Mouse (Mus musculus) liver, embryonic 11.5 days (tissue): ENCODE data around the gene Gp2. TPM values are rescaled to one million over a fixed set of nuclear protein-coding genes. Genes with fewer than 3 reads are reported as not detected.
A peak's percentile ranks its signal among the peaks of the same experiment; 100 is the strongest.

Experiments used
- ATAC-seq: fragments of 200-750 bp; cut with Nextera tagmentation; replicated peaks from 2 replicates; pipeline ENCODE4 v1.8.0; 2017; ENCODE audit warnings: moderate number of reproducible peaks, mild to moderate bottlenecking, moderate TSS enrichment, moderate library complexity; ENCODE audit not compliant: low FRiP score
- DNase-seq: peaks from one replicate; pipeline ENCODE4 v3.0.0-alpha.2; 2017; ENCODE audit warnings: low spot score
- H3K27ac ChIP-seq: fragments of 300-500 bp; sonication (generic); 2 replicates; pipeline ENCODE4 v1.5.1; 2014; ENCODE audit warnings: mild to moderate bottlenecking, low read depth, low read length, control low read depth
- H3K27me3 ChIP-seq: fragments of 300-500 bp; sonication (generic); replicated peaks from 2 replicates; pipeline ENCODE4 v1.6.1; 2014; ENCODE audit warnings: low read length, mixed read lengths; ENCODE audit not compliant: control insufficient read depth, insufficient read depth
- H3K36me3 ChIP-seq: fragments of 300-500 bp; sonication (generic); 2 replicates; pipeline ENCODE4 v1.6.1; 2014; ENCODE audit warnings: mild to moderate bottlenecking, low read length, moderate library complexity, mixed read lengths; ENCODE audit not compliant: control insufficient read depth, insufficient read depth
- H3K4me1 ChIP-seq: fragments of 300-500 bp; sonication (generic); replicated peaks from 2 replicates; pipeline ENCODE4 v1.6.1; 2014; ENCODE audit warnings: low read length, mixed read lengths; ENCODE audit not compliant: control insufficient read depth, insufficient read depth
- H3K4me2 ChIP-seq: fragments of 300-500 bp; sonication (generic); 2 replicates; pipeline ENCODE4 v1.6.1; 2014; ENCODE audit warnings: mild to moderate bottlenecking, control low read depth, moderate library complexity
- H3K4me3 ChIP-seq: fragments of 300-500 bp; sonication (generic); 2 replicates; pipeline ENCODE4 v1.5.1; 2014; ENCODE audit warnings: low read depth, low read length, control low read depth
- H3K9ac ChIP-seq: fragments of 300-500 bp; sonication (generic); 2 replicates; pipeline ENCODE4 v1.6.1; 2014; ENCODE audit warnings: low read depth, low read length, control low read depth
- H3K9me3 ChIP-seq: fragments of 300-500 bp; sonication (generic); 2 replicates; pipeline ENCODE4 v1.6.1; 2016; ENCODE audit warnings: low read length, inconsistent platforms, mixed read lengths; ENCODE audit not compliant: control insufficient read depth
- whole genome bisulfite sequencing: fragments of 180-500 bp; shearing (Covaris S2); extraction: QIAGEN DNeasy Blood & Tissue Kit; methylation state at CpG from one replicate; pipeline ENCODE4 v1.1.7; 2014; 5-methylcytosine and 5-hydroxymethylcytosine counted together
- polyA plus RNA-seq: library from polyadenylated mRNA; unstranded; fragments of >200 nt; fragmentation: Nextera tagmentation; extraction: Ambion mirVana; gene quantifications from 2 replicates; pipeline ENCODE4 v1.2.1, GENCODE M21; 2014

The Gp2 gene
- polyA plus RNA-seq, 1 experiment from 2014 or later: not detected

DNA sequence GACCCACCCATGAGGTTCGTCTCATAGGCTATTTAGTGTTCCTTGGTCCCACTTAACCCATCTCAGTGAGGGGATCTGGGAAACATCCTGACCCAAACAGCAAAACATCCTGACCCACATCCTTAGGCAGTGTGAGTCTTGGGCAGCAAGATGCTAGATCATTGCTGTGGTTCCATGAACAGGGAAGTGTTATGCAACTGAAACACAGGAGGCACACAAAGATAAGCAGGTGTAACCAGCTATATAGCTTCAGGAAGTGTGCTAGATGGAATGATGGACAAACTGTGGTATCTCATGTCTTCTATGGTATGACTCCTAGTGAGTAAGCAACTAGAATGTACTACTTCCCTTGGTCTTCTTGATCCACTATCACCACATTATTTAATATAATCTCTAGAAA lies 17.1 kb downstream of the Gp2 start:
- DNase-seq (no peak), ATAC-seq (no peak)
- WGBS: 50% methylated on average over 1 of the region's 1 CpGs
- Histone ChIP-seq H3K36me3 (no peaks in the 10 kb centered on the region), H3K4me3 (no peak overlapping the region), H3K4me2 (no peak overlapping the region), H3K27ac (no peak overlapping the region), H3K4me1 (no peaks in the 10 kb centered on the region), H3K9me3 (no peaks in the 10 kb centered on the region), H3K27me3 (no peaks in the 10 kb centered on the region), H3K9ac (no peak overlapping the region)

DNA sequence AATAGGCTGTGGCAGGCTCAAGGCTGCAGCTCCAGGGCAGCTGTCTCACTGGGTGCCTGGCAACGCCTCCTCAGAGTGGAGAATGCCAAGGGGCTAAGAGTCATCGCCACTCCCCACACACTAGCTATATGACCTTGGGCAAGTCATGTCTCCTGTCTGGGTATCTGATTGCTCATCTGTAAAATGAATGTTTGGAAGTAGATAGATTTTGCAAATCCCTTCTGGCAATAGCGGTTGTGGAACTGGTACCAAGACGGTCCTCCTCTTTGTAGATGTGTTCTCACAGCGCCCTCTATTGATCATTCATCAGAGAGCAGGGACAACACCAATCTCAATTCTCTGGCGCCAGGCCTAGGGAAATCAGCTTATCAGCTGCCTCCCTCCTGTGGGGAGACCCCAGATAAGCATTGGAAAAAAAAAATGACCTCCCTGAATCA lies 31.9 kb downstream of the Gp2 start:
- DNase-seq (no peak), ATAC-seq (peak; percentile 43)
- Histone ChIP-seq H3K36me3 (no peaks in the 10 kb centered on the region), H3K4me1 (no peaks in the 10 kb centered on the region), H3K4me2 (no peak overlapping the region), H3K27ac (no peak overlapping the region), H3K9ac (no peak overlapping the region), H3K27me3 (no peaks in the 10 kb centered on the region), H3K9me3 (no peaks in the 10 kb centered on the region), H3K4me3 (no peak overlapping the region)
- WGBS: 16% methylated on average over 6 of the region's 6 CpGs

DNA sequence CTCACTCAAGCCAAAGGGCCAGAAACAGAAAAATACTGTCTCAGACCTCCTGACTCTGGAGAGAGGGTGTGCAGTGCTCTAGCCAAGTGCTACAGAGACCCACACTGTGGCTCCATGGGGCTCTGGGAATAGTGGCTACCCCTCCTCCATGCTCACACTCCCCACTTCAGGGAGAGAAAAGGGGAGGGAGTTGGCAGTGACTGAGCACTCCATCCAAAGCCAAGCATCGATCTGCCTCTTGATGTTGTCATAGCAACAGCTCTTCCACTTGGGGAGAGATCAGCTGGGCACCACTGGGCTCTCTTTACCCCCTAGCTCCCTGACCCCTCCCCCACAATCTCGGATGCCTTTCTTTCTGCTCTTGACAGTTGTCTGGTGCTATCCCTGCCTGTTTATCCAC lies 38.4 kb downstream of the Gp2 start:
- H3K36me3 ChIP-seq: no peaks in the 10 kb centered on the region
- no peak overlapping the region for H3K9ac ChIP-seq
- H3K4me1 ChIP-seq: no peaks in the 10 kb centered on the region
- 21% methylated on average over 2 of the region's 2 CpGs for WGBS
- no peak overlapping the region for H3K4me3 ChIP-seq
- H3K9me3 ChIP-seq: no peaks in the 10 kb centered on the region
- no peak overlapping the region for H3K4me2 ChIP-seq
- no peak overlapping the region for H3K27ac ChIP-seq
- ATAC-seq (no peak; the same call in 1 of the 2 replicates), DNase-seq (no peak)
- H3K27me3 ChIP-seq: no peaks in the 10 kb centered on the region

DNA sequence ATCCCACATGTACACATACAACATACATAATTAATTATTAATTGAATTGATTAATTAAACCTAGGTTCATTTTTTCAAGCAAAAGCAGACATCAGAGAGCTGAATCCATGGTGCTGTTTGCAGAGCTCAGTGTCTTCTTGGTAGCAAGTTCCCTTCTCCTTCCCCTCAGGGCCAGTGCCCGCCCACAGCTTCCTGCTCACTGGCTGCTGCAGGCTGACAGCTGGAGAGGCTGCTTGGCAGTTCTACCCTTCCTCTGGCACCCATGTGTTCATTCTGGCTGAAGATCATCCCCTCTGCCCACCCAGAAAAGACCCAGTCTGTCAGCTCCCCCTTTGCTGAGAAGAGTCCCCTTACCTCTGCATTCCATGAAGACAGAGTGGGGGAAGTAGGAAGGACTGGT lies 40.6 kb downstream of the Gp2 start:
- Histone ChIP-seq H3K4me2 (no peak overlapping the region), H3K4me3 (no peak overlapping the region), H3K27ac (no peak overlapping the region), H3K27me3 (no peaks in the 10 kb centered on the region), H3K9me3 (no peaks in the 10 kb centered on the region), H3K4me1 (no peaks in the 10 kb centered on the region), H3K9ac (no peak overlapping the region), H3K36me3 (no peaks in the 10 kb centered on the region)
- ATAC-seq: no peak
- 53% methylated on average over 1 of the region's 1 CpGs for WGBS
- no peak for DNase-seq

DNA sequence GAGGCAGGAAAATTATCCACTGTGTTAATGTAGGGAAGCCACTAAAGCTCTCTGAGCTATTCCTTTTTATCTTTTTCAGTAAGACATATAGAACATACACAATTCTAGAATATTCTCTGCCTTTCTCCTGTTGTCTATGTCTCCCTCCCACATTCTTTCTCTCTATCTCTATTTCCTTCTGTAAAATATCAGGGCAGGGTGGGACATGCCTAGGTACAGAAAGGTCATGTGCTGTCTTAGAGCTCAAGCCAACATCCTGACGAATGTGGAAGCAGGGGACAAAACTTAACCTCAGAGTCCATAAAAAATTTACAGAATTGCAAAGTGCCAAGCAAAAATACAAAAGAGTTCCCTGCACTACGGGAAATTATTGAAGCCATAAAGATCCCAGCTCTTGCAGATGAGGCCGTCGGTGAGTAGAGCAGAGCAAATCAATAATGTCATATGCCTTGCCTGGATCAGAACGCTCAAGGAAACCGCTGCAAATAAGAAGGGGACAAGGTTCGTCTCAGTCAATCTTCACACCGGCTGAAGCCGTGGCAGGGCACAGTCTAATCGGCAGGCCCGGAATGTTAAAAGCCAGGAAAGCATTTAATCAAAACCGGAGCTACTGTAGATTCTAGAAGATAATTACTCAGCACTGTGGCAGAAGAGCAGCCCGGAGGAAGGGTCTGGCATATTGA lies 64.9 kb downstream of the Gp2 start:
- ATAC-seq (no peak), DNase-seq (no peak)
- H3K9me3 ChIP-seq: no peaks in the 10 kb centered on the region
- no peaks in the 10 kb centered on the region for H3K36me3 ChIP-seq
- H3K9ac ChIP-seq: no peak overlapping the region
- H3K4me2 ChIP-seq: no peak overlapping the region
- H3K27ac ChIP-seq: no peak overlapping the region
- WGBS: 74% methylated on average over 13 of the region's 13 CpGs
- no peak overlapping the region for H3K4me3 ChIP-seq
- H3K4me1 ChIP-seq: no peaks in the 10 kb centered on the region
- H3K27me3 ChIP-seq: no peaks in the 10 kb centered on the region

Other genes starting within 250 kb of the Gp2 start
- gene Umod, start 20.0 kb upstream of the Gp2 start, polyA plus RNA-seq: not detected in 2 replicates
- not detected in 2 replicates for gene Acsm5, start 60.2 kb upstream of the Gp2 start, polyA plus RNA-seq
- gene Pdilt, start 64.2 kb upstream of the Gp2 start, polyA plus RNA-seq: not detected in 2 replicates
- gene Acsm2, start 95.1 kb upstream of the Gp2 start, polyA plus RNA-seq: not detected in 2 replicates
- not detected in 2 replicates for gene Acsm1, start 147.7 kb upstream of the Gp2 start, polyA plus RNA-seq
- gene Acsm4, start 230.7 kb upstream of the Gp2 start, polyA plus RNA-seq: not detected in 2 replicates